Mouse (Mus musculus) lung, embryonic 16.5 days (tissue): ENCODE data around the gene Gm136. TPM values are rescaled to one million over a fixed set of nuclear protein-coding genes. Genes with fewer than 3 reads are reported as not detected.

ENCODE experiments used
- ATAC-seq: fragments of 200-750 bp; cut with Nextera tagmentation; 2 replicates; pipeline ENCODE4 v1.8.0; 2017; ENCODE audit warnings: low read depth, mild to moderate bottlenecking, moderate library complexity
- H3K27ac ChIP-seq: fragments of 300-500 bp; sonication (generic); 2 replicates; pipeline ENCODE4 v1.5.1; 2014; ENCODE audit warnings: mild to moderate bottlenecking, control low read depth, low read length
- H3K27me3 ChIP-seq: fragments of 300-500 bp; sonication (generic); 2 replicates; pipeline ENCODE4 v1.6.1; 2014; ENCODE audit warnings: low read depth, low read length, mixed read lengths; ENCODE audit not compliant: control insufficient read depth, insufficient read depth
- H3K36me3 ChIP-seq: fragments of 300-500 bp; sonication (generic); 2 replicates; pipeline ENCODE4 v1.6.1; 2014; ENCODE audit warnings: low read length; ENCODE audit not compliant: control insufficient read depth, insufficient read depth
- H3K4me1 ChIP-seq: fragments of 300-500 bp; sonication (generic); replicated peaks from 2 replicates; pipeline ENCODE4 v1.6.1; 2014; ENCODE audit warnings: low read length, mixed read lengths; ENCODE audit not compliant: control insufficient read depth, insufficient read depth
- H3K4me2 ChIP-seq: fragments of 300-500 bp; sonication (generic); 2 replicates; pipeline ENCODE4 v1.6.1; 2014; ENCODE audit warnings: low read depth, low read length, control low read depth
- H3K4me3 ChIP-seq: fragments of 300-500 bp; sonication (generic); 2 replicates; pipeline ENCODE4 v1.5.1; 2014; ENCODE audit warnings: mild to moderate bottlenecking, low read length, control low read depth
- H3K9ac ChIP-seq: fragments of 300-500 bp; sonication (generic); 2 replicates; pipeline ENCODE4 v1.6.1; 2014; ENCODE audit warnings: low read length, control low read depth
- H3K9me3 ChIP-seq: fragments of 300-500 bp; sonication (generic); 2 replicates; pipeline ENCODE4 v1.6.1; 2016; ENCODE audit warnings: low read length; ENCODE audit not compliant: control insufficient read depth
- WGBS: fragments of 180-500 bp; shearing (Covaris S2); extraction: QIAGEN DNeasy Blood & Tissue Kit; methylation state at CpG from one replicate; pipeline ENCODE4 v1.1.7; 2014; 5-methylcytosine and 5-hydroxymethylcytosine counted together
- polyA plus RNA-seq: library from polyadenylated mRNA; unstranded; fragments of >200 nt; fragmentation: Nextera tagmentation; extraction: Ambion mirVana; gene quantifications from 2 replicates; pipeline ENCODE4 v1.2.1, GENCODE M21; 2015

The Gm136 gene
- not detected in 2 replicates for polyA plus RNA-seq

DNA sequence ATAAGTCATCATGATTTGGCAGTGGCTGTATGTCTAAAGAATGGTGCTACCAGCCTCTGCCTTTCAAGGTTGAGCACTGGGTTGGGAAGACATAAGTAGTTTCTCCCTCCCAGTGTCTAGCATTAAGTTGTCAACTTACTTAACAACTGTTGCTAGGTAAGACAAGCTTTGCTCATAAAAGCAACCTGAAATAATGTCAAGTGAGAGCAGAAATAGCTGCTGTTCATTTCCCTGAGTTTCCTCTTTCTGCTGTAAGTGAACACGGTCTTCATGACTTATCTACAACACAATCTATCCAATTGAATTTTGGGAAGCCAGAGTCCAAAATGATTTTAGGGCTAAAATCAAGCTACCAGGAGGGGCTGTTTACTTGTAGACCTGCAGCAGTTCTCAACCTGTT, at the start of gene Gm136:
Gene Gm136 (minus strand): TSS at position 101 of the 400 bp plus-strand sequence.
- 78% methylated on average over 1 of the region's 1 CpGs for WGBS

DNA sequence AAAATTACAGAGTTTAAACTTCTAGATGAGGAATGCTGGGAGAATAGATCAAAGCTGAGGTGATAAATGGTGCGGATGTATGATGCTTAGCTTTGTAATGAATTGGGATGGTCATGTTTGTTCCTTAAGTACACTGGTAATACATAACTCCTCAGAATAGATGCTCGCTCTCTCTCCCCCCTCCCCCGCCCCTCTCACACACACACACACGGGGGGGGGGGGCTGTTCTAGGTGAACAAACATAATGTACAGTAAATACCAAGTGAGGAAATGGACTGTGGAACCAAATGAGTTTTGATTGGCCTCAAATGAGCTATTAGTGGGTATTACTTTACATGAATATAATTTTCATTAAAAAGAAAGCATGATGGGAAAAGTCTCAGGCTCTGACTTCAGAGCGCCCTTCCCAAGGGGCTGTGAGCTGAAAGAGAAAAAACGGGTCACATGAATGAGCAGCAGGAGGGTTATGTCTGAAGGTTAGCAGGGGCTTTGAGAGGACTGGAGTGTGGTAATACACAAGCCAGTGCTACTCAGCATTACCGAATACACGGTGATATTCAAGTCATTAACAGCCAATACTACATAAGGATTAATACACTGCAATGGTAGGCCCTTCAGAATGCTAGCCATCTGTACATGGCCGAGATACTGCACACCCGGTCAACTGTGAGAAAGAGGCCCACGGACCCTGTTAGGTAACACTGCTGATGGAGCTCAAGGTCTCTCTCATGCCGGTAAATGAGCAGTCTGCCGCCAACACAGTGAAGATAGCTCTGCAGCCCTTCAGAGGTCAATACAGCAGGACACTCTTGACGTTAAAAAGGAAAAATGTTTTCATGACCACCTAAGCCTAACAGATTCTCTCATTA, 45.3 kb upstream of the Gm136 start:
- H3K4me3 ChIP-seq = no peak overlapping the region
- 85% methylated on average over 14 of the region's 14 CpGs for WGBS
- ATAC-seq = no peak

More for the DNA sequence above, at the start of gene Gm136:
- H3K27me3 ChIP-seq = no peaks in the 10 kb centered on the region
- H3K4me3 ChIP-seq = no peak within 1 kb of the TSS
- no peaks in the 10 kb centered on the region for H3K4me1 ChIP-seq
- no peak within 1 kb of the TSS for H3K27ac ChIP-seq
- H3K9ac ChIP-seq = no peak within 1 kb of the TSS
- no peaks in the 10 kb centered on the region for H3K9me3 ChIP-seq
- H3K4me2 ChIP-seq = no peak within 1 kb of the TSS
- ATAC-seq = no peak
- no peaks in the 10 kb centered on the region for H3K36me3 ChIP-seq

DNA sequence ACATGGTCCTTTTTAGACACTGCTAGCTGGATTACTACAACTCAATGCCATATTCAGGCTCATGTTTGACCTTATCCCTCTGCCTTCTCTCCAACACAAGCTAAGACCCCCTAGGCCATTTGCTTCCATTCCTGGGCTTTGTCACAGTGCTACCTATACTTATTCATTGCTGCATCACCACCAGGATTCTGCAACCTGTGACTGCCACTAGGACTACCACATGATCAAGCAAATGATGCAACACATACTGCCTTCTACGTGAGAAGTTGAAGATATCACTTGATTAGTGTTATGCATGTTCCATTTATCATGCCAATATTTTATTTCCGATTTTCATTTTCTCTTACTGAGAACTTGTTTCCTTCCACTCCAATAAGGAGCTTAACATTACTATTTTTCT, 41.9 kb upstream of the Gm136 start:
- Histone ChIP-seq H3K4me2 (no peak overlapping the region), H3K36me3 (no peaks in the 10 kb centered on the region; the same call in 1 of the 2 replicates), H3K4me1 (no peaks in the 10 kb centered on the region), H3K9me3 (no peaks in the 10 kb centered on the region), H3K27me3 (no peaks in the 10 kb centered on the region), H3K27ac (peak overlapping the region; percentile 51), H3K9ac (no peak overlapping the region), H3K4me3 (no peak overlapping the region)
- 86% methylated on average over 2 of the region's 2 CpGs for WGBS
- no peak for ATAC-seq

More for the DNA sequence above, 45.3 kb upstream of the Gm136 start:
- Histone ChIP-seq H3K27ac (no peak overlapping the region), H3K36me3 (peaks cover 6% of the 10 kb centered on the region), H3K27me3 (no peaks in the 10 kb centered on the region), H3K9me3 (no peaks in the 10 kb centered on the region), H3K4me1 (no peaks in the 10 kb centered on the region), H3K4me2 (no peak overlapping the region), H3K9ac (no peak overlapping the region)

DNA sequence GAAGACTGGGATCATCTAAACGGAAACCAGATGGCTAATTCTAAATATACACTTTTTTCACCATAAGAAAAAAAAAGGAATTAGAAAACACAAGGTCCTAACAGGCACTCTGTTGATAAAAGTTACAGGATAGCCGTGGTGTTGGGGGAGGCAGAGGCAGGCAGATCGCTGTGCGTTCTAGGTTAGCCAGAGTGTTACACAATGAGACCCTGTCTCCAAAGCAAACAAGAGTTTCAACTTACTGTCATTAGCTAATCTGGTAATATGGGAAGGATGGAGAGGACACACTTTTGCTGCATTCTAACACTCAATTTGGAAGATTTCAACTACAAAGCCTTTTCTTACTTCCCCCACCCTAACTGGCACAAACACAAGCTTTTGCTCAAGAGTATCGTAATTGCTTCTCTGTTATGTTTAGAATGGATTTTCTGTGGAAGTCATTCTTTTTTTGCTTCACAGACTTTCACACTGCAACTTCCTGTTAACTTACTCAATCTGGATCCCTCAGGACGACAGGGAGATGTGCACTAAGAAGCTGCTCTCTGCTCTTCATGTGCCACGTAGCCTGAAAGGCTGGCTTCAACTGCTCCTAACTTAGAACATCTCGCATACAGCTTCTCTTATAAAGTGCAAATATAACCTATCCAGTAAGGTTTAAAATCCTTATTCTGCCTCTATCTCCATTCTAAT, 41.4 kb upstream of the Gm136 start:
- no peaks in the 10 kb centered on the region; the same call in 1 of the 2 replicates for H3K36me3 ChIP-seq
- H3K4me1 ChIP-seq = no peaks in the 10 kb centered on the region
- ATAC-seq = peak; percentile 74
- no peaks in the 10 kb centered on the region for H3K9me3 ChIP-seq
- peak overlapping the region; percentile 51 for H3K27ac ChIP-seq
- no peak overlapping the region for H3K9ac ChIP-seq
- 47% methylated on average over 8 of the region's 8 CpGs for WGBS
- H3K4me2 ChIP-seq = no peak overlapping the region
- no peak overlapping the region for H3K4me3 ChIP-seq
- H3K27me3 ChIP-seq = no peaks in the 10 kb centered on the region

DNA sequence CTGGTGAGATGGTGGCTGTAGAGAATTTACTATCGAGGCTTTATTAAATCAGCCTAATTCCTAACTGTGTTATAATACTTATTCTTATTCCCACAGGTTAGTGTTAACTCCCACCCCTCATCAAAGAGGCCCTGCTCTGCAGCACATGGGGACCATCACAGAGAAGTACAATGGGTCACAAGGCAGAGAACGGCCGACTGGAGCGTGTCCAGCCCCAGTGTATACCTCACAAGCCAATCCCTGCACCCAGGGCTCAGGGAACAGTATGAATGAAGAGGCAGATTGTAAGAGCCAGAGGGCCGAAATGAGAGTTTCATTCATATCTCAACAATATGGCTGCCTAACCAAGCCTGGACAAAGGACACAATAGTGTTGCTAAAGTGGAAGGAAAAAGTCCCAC, 40.2 kb upstream of the Gm136 start:
- Histone ChIP-seq H3K36me3 (no peaks in the 10 kb centered on the region), H3K9ac (no peak overlapping the region), H3K4me3 (no peak overlapping the region), H3K9me3 (no peaks in the 10 kb centered on the region), H3K4me1 (no peaks in the 10 kb centered on the region), H3K27ac (no peak overlapping the region), H3K27me3 (no peaks in the 10 kb centered on the region), H3K4me2 (no peak overlapping the region)
- 80% methylated on average over 5 of the region's 5 CpGs for WGBS
- no peak for ATAC-seq

DNA sequence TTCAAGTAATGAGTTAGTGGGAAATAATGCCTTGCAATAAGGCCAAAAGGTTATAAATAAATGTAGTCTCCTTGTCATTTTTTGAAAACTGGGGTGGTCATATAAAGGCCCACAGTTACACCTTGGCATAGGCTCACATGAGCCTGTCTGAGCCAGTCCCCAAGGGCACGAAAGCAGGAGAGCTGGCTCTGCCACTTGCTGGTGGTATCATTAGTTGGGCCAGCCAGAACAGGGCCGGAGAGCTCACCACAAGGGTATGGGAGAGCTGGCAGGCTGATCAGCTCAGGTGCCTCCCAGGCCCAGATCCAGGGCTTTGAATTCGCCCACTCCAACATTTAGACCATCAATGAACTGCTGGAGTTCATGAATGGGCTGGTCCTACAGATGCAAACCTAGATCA, 30.4 kb upstream of the Gm136 start:
- no peaks in the 10 kb centered on the region for H3K9me3 ChIP-seq
- no peaks in the 10 kb centered on the region for H3K27me3 ChIP-seq
- no peak overlapping the region for H3K9ac ChIP-seq
- WGBS = 83% methylated on average over 3 of the region's 3 CpGs
- no peak overlapping the region for H3K4me2 ChIP-seq
- H3K36me3 ChIP-seq = no peaks in the 10 kb centered on the region
- H3K4me1 ChIP-seq = no peaks in the 10 kb centered on the region
- H3K4me3 ChIP-seq = no peak overlapping the region
- H3K27ac ChIP-seq = no peak overlapping the region
- ATAC-seq = no peak

DNA sequence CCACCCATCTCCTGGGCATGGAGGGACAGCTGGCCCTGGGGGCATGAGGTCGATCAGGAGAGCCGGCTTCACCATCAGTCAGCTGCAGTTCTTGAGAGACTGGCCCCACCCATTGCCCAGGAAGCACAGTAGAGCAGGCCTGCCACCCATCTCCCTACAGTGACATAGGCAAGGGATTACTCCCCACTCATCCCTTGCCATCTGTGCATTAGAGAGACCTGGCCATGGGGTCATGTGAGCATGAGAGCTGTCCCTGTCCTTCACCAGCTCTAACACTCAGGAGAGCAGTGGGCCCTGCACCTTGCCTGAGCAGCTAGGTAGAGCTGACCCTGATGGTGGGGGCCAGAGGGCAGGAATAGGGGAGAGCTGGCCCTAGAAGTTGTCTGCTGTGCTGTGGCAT, 29.6 kb upstream of the Gm136 start:
- Histone ChIP-seq H3K4me3 (no peak overlapping the region), H3K4me1 (no peaks in the 10 kb centered on the region), H3K36me3 (no peaks in the 10 kb centered on the region), H3K9me3 (no peaks in the 10 kb centered on the region), H3K27me3 (no peaks in the 10 kb centered on the region), H3K27ac (no peak overlapping the region), H3K9ac (no peak overlapping the region), H3K4me2 (no peak overlapping the region)
- WGBS = 60% methylated on average over 2 of the region's 2 CpGs
- no peak; the same call in 1 of the 2 replicates for ATAC-seq

DNA sequence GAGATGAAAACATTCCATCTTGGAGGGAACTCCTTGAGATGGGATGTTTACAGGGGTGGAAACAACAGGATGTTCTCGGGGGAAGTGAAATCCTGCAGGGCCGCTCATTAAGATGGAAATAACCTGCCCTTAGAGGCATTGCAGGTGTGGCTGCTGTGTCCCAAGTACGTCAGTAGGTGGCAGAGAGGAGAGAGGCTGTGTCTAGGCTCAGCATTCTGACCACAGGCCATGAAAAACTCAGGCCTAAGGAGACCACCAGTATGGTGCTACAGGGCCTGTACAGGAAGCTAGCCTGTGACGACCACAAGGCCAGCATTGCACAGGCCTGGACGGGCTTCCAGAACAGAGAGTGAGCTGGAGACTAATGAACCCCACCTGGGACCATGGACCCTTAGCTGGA, 28.8 kb upstream of the Gm136 start:
- Histone ChIP-seq H3K9me3 (no peaks in the 10 kb centered on the region), H3K4me2 (no peak overlapping the region), H3K9ac (no peak overlapping the region), H3K36me3 (no peaks in the 10 kb centered on the region), H3K27ac (no peak overlapping the region), H3K27me3 (no peaks in the 10 kb centered on the region), H3K4me3 (no peak overlapping the region), H3K4me1 (no peaks in the 10 kb centered on the region)
- WGBS = 50% methylated on average over 5 of the region's 5 CpGs
- no peak for ATAC-seq

DNA sequence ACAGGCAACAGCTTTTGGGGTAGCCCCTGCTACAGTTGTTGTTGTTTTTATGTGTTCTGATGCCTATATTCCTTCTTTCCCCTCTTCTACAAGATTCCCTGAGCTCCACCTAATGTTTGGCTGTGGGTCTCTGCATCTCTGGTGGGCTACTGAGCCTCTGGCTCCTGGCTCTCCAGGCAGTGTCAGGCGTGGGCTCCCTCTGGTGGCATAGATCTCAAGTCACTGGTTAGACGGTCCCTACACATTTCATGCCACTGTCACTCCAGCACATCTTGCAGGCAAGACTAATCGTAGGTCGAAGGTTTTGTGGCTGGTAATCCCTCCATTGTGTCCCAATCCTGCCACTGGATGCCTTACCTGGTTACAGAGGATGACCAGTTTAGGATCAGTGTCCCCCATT, 26.7 kb upstream of the Gm136 start:
- no peaks in the 10 kb centered on the region for H3K27me3 ChIP-seq
- no peaks in the 10 kb centered on the region for H3K9me3 ChIP-seq
- no peaks in the 10 kb centered on the region for H3K4me1 ChIP-seq
- no peak overlapping the region for H3K4me2 ChIP-seq
- no peak for ATAC-seq
- H3K4me3 ChIP-seq = no peak overlapping the region
- no peak overlapping the region for H3K27ac ChIP-seq
- WGBS = 40% methylated on average over 4 of the region's 4 CpGs
- H3K9ac ChIP-seq = no peak overlapping the region
- H3K36me3 ChIP-seq = no peaks in the 10 kb centered on the region
